Mouse (Mus musculus) B cell, adult 2 months (primary cell): Measurements from ENCODE around the gene D17Wsu92e.

Experiments used
- DNase-seq, 2 experiments: peaks; one replicate each; pipeline ENCODE4 v3.0.0; 2022

D17Wsu92e gene

DNA sequence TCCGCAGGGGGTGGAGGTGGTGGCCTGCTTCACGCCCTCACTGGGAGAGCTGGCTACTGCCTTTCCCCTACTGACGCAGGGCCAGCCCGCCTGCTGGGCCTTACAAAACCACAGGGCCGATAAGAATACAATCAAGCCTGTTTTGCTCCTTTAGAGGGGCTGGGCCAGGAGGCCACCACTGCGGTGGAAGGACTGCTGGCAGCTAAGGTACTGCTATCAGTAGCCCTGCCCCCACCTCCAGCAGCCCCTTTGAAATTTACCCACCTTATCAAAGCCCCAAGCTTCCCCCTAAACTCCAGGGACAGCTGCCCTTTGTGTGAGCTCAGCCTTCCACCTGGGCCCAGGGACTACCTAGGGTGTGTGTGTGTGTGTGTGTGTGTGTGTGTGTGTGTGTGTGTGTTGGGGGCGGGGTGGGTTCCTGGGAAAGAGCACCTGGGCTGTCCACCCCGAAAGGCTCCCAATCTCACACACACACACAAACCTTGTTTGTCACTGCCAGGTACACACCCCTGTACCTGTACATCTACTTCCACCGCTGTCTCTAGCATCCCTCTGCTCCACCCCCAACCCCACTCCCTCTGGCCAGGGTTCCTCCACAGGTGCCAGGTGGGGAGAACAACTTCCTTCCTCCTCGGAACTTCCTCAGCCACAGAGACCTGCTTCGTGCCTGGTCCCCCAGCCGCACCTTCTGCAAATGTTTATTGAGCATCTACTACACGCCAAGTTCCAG lies 85.9 kb downstream of the D17Wsu92e start:
- no peak for DNase-seq

DNA sequence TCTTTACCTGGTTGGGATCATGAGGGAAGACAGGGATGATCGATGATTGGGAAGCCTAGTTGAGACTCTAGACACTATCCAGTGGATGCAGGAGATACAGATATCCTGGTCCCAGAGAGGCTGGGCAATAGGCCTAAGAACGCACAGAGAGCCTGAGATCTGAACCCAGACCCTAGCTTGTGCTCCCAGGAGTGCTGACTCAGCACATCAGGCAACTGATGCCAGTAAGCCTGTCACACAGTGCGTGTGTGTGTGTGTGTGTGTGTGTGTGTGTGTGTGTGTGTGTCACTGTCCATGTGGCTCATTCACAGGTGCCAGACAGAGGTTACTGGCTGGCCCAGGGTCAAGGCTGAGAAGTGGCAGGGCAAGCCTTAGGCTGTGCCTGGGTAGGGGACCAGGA lies 87.8 kb downstream of the D17Wsu92e start:
- no peak for DNase-seq

DNA sequence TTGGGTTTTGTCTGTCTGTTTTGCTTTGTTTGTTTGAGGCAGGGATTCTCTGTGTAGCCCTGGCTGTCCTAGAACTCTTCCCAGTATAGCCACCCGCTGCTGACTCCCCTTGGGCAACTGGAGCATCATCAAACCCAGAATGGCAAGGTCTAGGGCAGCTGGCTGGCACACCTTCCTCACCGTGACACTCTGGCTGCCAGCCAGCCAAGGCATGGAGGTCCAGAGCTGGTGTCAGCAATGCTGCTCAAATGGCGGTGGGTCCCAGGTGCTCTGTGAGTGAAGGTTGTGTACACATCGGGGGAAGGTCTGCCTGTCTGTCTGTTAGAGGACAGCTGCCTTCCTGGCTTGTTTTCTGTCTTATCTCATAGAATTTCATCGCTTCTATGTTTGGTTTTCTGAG lies 88.3 kb downstream of the D17Wsu92e start:
- no peak for DNase-seq

DNA sequence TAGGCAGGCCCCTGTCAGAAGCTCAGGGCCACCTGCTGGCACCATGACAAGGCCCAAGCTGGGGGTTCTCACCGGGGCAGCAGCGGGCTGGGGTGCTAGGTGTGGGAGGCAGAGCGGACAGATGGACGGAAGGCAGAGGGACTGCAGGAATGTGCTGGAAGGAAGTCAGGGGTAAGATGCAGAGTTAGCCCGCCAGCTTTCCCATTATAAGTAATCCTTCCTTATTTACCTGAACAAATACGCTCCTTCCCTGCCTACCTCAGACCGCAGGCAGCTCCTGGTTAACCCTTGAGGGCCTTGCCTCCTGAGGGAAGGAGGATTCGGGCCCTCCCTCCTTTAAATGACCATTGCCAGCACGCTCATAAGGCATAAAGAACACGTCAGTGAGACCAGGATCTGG lies 91.7 kb downstream of the D17Wsu92e start, which contains the start of gene Spdef:
Gene Spdef (minus strand): TSS at position 186 of the 400 bp plus-strand sequence.
- DNase-seq = no peak

DNA sequence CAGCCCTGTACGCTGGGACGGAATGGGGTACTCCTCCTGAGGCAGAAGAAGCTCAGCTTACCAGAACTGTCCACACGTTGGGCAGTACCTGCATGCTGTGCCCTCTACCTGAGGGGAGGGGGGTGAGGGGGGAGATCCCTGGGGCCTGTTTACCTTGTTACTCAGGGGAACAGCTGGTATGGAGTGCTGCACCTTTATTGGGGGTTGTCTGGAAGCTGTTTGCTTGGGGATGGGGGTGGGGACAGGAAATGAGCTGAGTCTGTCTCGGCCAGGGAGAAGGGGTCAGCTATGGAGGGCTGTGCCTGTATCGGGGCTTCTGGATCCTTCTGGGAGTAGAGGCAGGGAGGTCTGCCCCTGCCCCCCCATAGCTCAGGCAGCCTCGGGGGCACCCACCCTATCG lies 93.9 kb downstream of the D17Wsu92e start:
- DNase-seq = no peak

DNA sequence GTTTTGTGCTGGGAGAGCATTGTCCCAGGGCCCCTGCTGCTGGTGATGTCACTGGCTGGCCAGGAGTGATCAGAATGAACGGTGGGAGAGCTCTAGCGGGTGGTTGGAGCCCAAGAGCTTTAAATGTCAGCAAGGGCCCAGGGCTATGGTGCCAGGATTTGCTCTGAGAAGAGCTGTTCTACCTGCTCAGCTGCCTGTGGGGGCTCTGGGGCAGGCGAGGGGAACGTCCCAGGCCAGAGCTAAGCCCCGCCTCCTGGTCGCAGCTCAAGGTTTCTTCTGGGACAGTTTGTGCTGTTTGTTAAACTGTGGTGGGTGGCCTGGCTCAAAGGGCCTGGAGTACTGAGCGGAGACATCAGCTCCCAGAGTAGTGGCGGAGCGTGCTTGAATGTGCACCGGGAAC lies 95.0 kb downstream of the D17Wsu92e start:
- no peak for DNase-seq

DNA sequence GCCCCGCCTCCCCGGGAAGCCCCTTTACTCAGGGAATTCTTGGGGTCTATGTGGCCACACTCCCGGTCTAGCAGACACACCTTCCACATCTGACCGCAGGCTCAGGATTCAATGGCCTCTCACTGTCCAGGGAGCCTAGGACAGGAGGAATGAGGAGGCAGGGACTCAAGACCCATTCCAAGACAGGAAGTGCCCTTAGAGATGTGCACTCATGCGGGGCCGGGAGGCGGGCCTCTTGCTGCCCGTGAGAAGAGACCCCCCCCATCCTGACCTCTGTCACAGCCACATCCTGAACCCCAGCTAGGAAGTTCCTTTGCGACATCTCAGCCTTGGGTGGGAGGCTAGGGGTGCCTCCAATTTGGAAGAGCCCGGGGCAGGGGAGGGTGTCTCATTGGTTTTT lies 95.4 kb downstream of the D17Wsu92e start:
- no peak for DNase-seq

DNA sequence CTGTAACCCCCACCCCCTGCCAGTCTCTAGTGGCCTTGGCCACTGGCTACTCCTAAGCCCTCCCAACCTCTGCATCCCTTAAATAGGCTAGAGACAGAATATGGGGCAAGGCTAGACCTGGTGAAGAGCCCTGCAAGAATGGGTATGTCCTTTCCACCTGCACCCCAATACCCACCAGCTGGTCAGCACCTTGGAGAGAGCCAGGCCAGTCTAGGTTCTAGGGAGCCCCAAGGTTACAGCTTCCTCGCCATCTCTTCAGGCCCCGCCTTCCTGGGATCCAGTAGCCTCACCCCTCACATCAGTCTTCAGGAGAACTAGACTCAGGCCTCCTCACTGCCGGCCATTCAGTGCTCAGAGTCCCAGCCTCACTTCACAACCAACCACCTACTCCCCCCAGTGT lies 96.1 kb downstream of the D17Wsu92e start:
- no peak for DNase-seq

DNA sequence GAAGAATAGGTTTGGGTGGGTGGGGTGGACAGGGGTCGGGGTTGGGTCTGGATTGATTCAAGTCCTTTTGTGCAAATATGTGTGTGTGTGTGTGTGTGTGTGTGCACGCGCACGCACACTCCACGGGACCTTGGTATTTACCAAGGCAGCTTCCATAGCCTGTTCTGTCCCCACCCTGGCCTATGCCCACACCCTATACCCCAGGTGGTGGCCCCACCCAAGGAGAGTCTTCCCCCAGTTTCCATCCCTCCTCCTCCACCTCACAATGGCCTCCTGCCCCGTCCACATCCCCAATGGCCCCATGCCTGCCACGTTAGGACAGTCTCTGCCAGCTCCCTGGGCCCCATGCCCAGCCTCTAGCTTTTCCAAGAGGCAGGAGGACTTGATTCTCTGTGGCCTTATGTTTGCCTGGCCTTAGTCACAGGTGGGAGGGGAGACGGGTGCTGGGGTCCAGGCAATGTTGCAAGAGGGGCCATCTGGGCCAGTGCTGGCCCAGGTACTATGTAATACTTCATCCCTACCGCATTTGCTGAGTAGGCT lies 99.3 kb downstream of the D17Wsu92e start:
- no peak for DNase-seq

DNA sequence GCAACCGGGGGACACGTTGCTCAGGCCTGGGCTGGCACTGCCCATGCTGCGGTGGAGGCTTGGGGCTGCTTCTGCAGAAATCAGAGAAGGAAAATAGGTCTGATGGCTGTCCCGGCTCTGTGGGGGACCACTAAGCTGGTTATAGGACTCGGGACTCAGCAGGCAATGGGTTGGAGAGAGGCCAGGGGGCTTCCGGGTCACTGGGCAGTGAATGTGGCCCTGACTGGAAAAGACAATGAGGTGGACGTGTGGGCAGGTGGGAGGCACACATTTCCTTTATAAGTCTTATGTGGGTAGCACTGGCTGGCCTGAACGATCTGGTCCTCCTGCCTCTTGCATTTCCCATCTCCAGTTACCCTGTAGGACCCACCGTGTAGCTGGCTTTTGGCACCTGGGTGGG lies 100.1 kb downstream of the D17Wsu92e start:
- no peak for DNase-seq

DNA sequence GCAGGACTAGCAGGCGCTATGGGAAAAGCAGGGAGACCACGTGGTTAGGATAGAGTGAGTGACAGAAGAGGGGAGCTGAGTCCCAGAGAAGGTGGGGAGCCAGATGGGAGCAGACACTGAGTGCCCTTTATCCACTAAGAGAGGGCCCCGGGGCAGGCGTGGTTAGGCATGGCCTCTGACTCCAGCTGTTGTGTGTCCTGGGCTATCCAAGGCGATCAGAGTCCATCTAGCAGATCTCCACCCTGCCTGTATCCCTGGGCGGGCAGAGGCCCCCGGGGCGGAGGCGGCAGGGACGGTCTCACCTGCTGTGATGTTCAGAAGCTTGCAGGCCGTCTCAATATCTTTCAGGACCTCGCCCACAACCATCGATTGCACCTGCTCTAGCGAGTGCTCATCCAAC lies 100.8 kb downstream of the D17Wsu92e start:
- DNase-seq = no peak

DNA sequence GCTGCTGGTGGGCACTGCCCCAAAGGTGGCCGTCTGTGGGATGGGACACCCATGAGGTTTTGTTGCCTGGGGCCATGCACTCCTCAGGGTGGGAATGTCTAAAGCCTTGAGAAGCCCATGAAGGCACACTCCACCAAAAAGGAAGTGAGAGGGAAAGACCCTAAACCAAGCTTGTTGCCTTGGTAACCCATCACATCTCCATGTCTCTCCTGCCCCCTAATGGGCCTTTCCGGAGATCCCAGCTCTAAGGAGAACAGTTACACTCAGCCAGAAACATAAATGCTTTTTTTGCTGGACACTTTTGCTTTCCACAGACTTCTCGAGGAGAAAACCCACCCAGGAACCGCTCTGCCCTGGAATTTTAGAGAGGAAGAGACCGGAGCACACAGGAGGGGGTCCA lies 102.2 kb downstream of the D17Wsu92e start:
- DNase-seq = peak; percentile 21 to 28

DNA sequence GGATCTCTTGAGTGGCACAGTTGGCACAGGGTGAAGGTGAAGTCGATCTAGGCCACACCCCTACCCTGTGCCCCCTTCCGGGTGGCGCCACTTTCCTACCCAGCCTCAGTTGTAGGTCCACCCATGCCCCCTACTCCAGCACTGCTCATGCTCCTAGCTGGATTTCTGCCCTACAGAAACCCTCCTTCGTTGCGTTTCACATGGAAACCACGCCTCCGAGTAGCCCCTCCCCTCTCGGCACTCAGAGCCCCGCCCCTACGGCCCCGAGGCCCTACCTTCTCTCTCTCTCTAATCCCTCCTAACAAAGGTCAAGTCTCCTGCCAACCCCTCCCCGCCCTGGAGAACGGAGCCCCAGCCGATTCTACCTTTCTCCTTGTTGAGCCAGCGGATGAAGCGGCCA lies 103.6 kb downstream of the D17Wsu92e start:
- DNase-seq = peak; percentile 42 to 44

DNA sequence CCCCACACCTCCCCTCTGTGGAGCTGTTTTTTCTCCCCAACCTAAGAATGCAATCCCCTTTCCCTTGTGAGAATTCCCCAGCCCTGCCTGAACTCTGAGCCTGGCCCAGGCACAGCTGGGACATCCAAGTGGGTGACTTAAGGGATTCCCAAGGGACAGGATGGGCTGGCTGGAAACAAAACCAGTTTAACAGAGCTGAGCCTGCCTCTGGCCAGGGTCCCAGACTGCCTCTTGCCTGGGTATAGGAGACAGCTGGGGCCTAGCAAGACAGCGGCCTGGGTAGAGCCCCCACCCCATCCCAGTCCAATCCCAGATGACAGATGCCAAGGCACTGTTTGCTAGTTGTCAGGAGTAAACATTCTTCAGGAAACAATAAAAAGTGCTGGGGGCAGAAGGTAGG lies 107.6 kb downstream of the D17Wsu92e start:
- DNase-seq = no peak

DNA sequence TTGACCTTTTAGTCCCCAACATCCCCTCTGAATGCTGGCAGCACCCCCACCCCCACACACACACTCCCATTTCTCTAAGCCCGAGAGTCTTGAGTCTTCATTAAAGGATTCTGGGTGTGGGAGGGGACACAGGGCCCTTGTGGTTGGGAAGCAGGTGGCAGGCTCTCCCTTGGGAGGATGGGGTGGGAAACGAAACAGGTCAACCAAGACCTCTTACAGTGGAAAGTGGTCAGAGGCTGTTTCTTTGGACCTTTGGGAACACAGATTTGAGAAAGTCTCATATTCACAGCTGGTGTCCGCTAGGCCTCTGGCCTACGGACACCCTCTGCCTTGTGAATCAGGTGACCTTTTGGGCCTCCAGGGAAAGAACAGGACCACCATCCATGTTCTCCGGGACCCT lies 110.8 kb downstream of the D17Wsu92e start:
- no peak for DNase-seq

DNA sequence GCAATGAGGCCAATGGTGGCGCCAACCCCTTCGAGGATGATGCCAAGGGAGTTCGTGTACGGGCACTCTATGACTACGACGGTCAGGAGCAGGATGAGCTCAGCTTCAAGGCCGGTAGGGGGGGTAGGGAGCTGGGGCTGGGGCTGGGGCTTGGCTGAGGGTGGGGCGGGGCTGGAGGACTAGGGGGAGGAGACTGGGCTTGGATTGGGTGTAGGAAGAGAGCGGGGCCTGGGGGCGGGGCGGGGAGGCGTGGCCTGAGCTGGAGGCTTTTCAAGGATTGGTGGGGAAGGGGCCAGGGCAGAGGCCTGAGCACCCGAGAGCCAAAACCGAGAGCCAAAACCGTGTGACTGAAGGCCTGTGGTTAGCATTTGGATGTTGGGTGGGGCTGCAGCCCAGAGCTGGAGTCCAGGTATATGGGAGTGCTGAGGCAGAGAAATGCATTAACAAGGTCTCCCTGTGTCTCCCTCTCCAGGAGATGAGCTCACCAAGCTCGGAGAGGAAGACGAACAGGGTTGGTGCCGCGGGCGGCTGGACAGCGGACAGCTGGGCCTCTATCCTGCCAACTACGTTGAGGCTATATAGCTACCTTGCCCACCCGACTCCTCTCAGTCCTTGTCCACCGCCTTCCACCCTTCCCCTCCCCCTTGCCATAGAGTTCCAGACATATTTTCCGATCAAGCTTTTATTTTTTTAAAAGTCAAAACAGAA lies 112.3 kb downstream of the D17Wsu92e start:
- peak; percentile 58 to 62 for DNase-seq

DNA sequence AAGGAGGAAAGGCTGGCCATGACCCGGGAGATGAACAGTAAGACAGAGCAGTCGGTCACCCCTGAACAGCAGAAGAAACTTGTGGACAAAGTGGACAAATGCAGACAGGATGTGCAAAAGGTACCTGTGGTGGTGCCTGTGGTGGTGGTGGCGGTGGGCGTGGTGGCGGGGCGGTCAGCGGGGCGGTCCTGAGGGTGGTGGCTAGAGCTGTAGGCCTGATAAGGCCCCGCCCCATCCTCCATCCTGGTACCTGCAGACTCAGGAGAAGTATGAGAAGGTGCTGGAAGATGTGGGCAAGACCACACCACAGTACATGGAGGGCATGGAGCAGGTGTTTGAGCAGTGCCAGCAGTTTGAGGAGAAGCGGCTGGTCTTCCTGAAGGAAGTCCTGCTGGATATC lies 114.8 kb downstream of the D17Wsu92e start:
- no peak for DNase-seq

DNA sequence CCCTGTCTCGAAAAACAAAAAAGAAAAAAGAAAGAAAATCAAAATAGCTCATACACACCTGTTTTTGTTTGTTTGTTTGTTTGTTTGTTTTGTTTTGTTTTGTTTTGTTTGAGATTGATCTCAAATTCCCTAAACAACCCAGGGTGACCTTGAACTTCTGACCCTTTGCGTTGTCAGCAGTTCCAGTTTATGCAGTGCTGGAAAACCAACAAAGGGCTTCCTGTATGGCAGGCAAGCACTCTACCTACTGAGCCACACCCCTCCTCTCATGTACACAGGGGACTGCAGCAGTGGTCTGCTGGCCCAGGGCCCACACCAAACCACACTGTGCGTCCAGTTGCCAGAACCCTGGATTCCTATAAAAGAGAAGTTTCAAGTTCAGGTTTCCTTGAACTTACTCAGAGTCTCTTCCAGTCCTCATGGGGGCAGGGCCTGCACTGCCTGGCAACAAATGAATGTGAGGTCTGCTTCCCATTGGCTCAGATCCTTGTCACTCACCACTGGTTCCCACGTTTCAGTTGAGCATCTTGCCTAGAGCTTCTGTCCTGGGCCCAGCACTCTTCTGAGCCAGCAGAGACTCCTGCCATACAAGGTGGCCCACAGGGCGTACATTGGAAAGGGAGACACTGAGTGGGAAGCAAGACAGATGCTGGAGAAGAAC lies 116.4 kb downstream of the D17Wsu92e start:
- DNase-seq = no peak

DNA sequence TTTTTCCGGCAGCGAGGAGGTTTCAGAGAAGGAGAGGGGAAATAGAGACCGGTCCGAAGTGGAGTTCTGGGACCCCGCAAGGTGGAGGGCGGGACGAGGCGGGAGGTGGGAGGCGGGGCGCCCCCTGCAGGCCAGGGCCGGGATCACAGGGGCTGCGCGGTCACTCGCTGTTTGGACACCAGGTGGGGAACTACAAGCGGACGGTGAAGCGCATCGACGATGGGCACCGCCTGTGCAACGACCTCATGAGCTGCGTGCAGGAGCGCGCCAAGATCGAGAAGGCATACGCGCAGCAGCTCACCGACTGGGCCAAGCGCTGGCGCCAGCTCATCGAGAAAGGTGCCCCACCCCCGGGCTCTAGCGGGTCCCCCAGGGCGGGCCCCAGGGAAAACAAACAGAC lies 117.9 kb downstream of the D17Wsu92e start:
- DNase-seq = peak; percentile 69 to 70

DNA sequence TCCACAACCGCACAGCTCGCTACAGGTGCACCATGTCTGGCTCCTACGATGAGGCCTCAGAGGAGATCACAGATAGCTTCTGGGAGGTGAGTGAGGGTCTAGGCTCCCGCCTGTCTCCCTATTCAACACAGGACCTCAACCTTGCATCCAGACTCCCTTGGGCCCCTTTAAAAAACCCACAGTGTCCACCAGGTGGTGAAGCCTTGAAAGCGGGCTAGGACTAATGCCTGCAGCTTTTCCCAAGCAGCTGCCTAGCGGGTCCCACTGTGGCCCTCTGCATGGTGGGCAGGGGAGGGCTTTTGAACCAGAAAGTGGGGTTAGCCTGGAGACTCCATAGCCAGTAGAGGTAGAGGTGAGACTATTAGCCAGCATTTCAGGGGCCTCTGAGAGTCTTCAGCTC lies 118.6 kb downstream of the D17Wsu92e start:
- DNase-seq = no peak
